Mouse (Mus musculus): ENCODE measurements around the gene Prep. TPM values are rescaled to one million over a fixed set of nuclear protein-coding genes. Genes with fewer than 3 reads are reported as not detected.

Prep gene
- polyA plus RNA-seq, 1 experiment from 2014 or later = 26.3 TPM

GRCm38 (mm10) chr10:45116832-45117231, 49.8 kb downstream of the Prep start:
- no peak overlapping the region for H3K9ac ChIP-seq (ENCODE audit: low read length)
- no peaks in the 10 kb centered on the region for H3K27me3 ChIP-seq (ENCODE audit: control insufficient read depth, insufficient read depth, low read length)
- H3K27ac ChIP-seq (ENCODE audit: low read length) = no peak overlapping the region
- H3K4me2 ChIP-seq (ENCODE audit: low read depth, low read length) = no peak overlapping the region
- peaks cover 3% of the 10 kb centered on the region; the same call in 1 of the 2 replicates for H3K9me3 ChIP-seq (replicated peaks; ENCODE audit: control insufficient read depth, low read length)
- H3K4me1 ChIP-seq (ENCODE audit: control insufficient read depth, insufficient read depth, low read length) = peaks cover 5% of the 10 kb centered on the region; the same call in 1 of the 2 replicates
- H3K36me3 ChIP-seq (ENCODE audit: control insufficient read depth, insufficient read depth) = peaks cover 44% of the 10 kb centered on the region
- no peak for ATAC-seq (replicated peaks; ENCODE audit: extremely low read depth, insufficient read depth, low FRiP score)
- 92% methylated on average over 5 of the region's 5 CpGs for WGBS
- no peak overlapping the region for H3K4me3 ChIP-seq (ENCODE audit: low read length)

GRCm38 (mm10) chr10:45118389-45118788, 51.4 kb downstream of the Prep start:
- WGBS = 90% methylated on average over 8 of the region's 8 CpGs
- ATAC-seq (replicated peaks; ENCODE audit: extremely low read depth, insufficient read depth, low FRiP score) = no peak
- Histone ChIP-seq H3K9ac (ENCODE audit: low read length) (no peak overlapping the region), H3K27me3 (ENCODE audit: control insufficient read depth, insufficient read depth, low read length) (no peaks in the 10 kb centered on the region), H3K27ac (ENCODE audit: low read length) (no peak overlapping the region), H3K9me3 (replicated peaks; ENCODE audit: control insufficient read depth, low read length) (peaks cover 3% of the 10 kb centered on the region; the same call in 1 of the 2 replicates), H3K36me3 (ENCODE audit: control insufficient read depth, insufficient read depth) (peaks cover 41% of the 10 kb centered on the region), H3K4me1 (ENCODE audit: control insufficient read depth, insufficient read depth, low read length) (peaks cover 16% of the 10 kb centered on the region), H3K4me2 (ENCODE audit: low read depth, low read length) (no peak overlapping the region), H3K4me3 (ENCODE audit: low read length) (no peak overlapping the region)

GRCm38 (mm10) chr10:45121637-45122036, 54.6 kb downstream of the Prep start:
- no peak overlapping the region for H3K9ac ChIP-seq (ENCODE audit: low read length)
- peaks cover 34% of the 10 kb centered on the region for H3K4me1 ChIP-seq (ENCODE audit: control insufficient read depth, insufficient read depth, low read length)
- H3K36me3 ChIP-seq (ENCODE audit: control insufficient read depth, insufficient read depth) = peaks cover 36% of the 10 kb centered on the region
- 92% methylated on average over 3 of the region's 3 CpGs for WGBS
- no peak overlapping the region for H3K4me2 ChIP-seq (ENCODE audit: low read depth, low read length)
- no peak overlapping the region for H3K27ac ChIP-seq (ENCODE audit: low read length)
- no peak overlapping the region for H3K4me3 ChIP-seq (ENCODE audit: low read length)
- H3K27me3 ChIP-seq (ENCODE audit: control insufficient read depth, insufficient read depth, low read length) = no peaks in the 10 kb centered on the region
- ATAC-seq (replicated peaks; ENCODE audit: extremely low read depth, insufficient read depth, low FRiP score) = no peak
- H3K9me3 ChIP-seq (replicated peaks; ENCODE audit: control insufficient read depth, low read length) = no peaks in the 10 kb centered on the region

- Histone ChIP-seq H3K4me1 (ENCODE audit: control insufficient read depth, insufficient read depth, low read length) (peaks cover 33% of the 10 kb centered on the region), H3K9ac (ENCODE audit: low read length) (peak overlapping the region; percentile 37), H3K27me3 (ENCODE audit: control insufficient read depth, insufficient read depth, low read length) (no peaks in the 10 kb centered on the region), H3K36me3 (ENCODE audit: control insufficient read depth, insufficient read depth) (peaks cover 40% of the 10 kb centered on the region), H3K4me2 (ENCODE audit: low read depth, low read length) (no peak overlapping the region), H3K4me3 (ENCODE audit: low read length) (no peak overlapping the region), H3K27ac (ENCODE audit: low read length) (peak overlapping the region; percentile 80), H3K9me3 (replicated peaks; ENCODE audit: control insufficient read depth, low read length) (no peaks in the 10 kb centered on the region)
- WGBS = 42% methylated on average over 5 of the region's 5 CpGs
- ATAC-seq (replicated peaks; ENCODE audit: extremely low read depth, insufficient read depth, low FRiP score) = no peak
Measured at GRCm38 (mm10) chr10:45122476-45122875, 55.5 kb downstream of the Prep start.

- peak overlapping the region; percentile 80 for H3K27ac ChIP-seq (ENCODE audit: low read length)
- H3K4me2 ChIP-seq (ENCODE audit: low read depth, low read length) = no peak overlapping the region
- H3K9ac ChIP-seq (ENCODE audit: low read length) = peak overlapping the region; percentile 37
- no peak overlapping the region for H3K4me3 ChIP-seq (ENCODE audit: low read length)
- peaks cover 30% of the 10 kb centered on the region for H3K4me1 ChIP-seq (ENCODE audit: control insufficient read depth, insufficient read depth, low read length)
- H3K9me3 ChIP-seq (replicated peaks; ENCODE audit: control insufficient read depth, low read length) = no peaks in the 10 kb centered on the region
- 36% methylated on average over 6 of the region's 6 CpGs for WGBS
- peaks cover 39% of the 10 kb centered on the region for H3K36me3 ChIP-seq (ENCODE audit: control insufficient read depth, insufficient read depth)
- peak; percentile 75 for ATAC-seq (replicated peaks; ENCODE audit: extremely low read depth, insufficient read depth, low FRiP score)
- H3K27me3 ChIP-seq (ENCODE audit: control insufficient read depth, insufficient read depth, low read length) = no peaks in the 10 kb centered on the region
Measured at GRCm38 (mm10) chr10:45123011-45123410, 56.0 kb downstream of the Prep start.

GRCm38 (mm10) chr10:45129105-45129504, 62.1 kb downstream of the Prep start:
- no peaks in the 10 kb centered on the region for H3K9me3 ChIP-seq (replicated peaks; ENCODE audit: control insufficient read depth, low read length)
- H3K4me3 ChIP-seq (ENCODE audit: low read length) = no peak overlapping the region
- H3K36me3 ChIP-seq (ENCODE audit: control insufficient read depth, insufficient read depth) = peaks cover 25% of the 10 kb centered on the region
- H3K4me2 ChIP-seq (ENCODE audit: low read depth, low read length) = peak overlapping the region; percentile 39; the same call in 1 of the 2 replicates
- H3K4me1 ChIP-seq (ENCODE audit: control insufficient read depth, insufficient read depth, low read length) = peaks cover 35% of the 10 kb centered on the region
- ATAC-seq (replicated peaks; ENCODE audit: extremely low read depth, insufficient read depth, low FRiP score) = 0 out of 2 replicates have a peak, but pooled peaks have one; percentile 18
- 52% methylated on average over 11 of the region's 11 CpGs for WGBS
- H3K27ac ChIP-seq (ENCODE audit: low read length) = peak overlapping the region; percentile 72
- 0 out of 2 replicates have a peak overlapping the region, but pooled peaks have one; percentile 28 for H3K9ac ChIP-seq (ENCODE audit: low read length)
- H3K27me3 ChIP-seq (ENCODE audit: control insufficient read depth, insufficient read depth, low read length) = no peaks in the 10 kb centered on the region

- Histone ChIP-seq H3K9ac (ENCODE audit: low read length) (no peak overlapping the region; the same call in 1 of the 2 replicates), H3K9me3 (replicated peaks; ENCODE audit: control insufficient read depth, low read length) (no peaks in the 10 kb centered on the region), H3K4me1 (ENCODE audit: control insufficient read depth, insufficient read depth, low read length) (peaks cover 35% of the 10 kb centered on the region), H3K27ac (ENCODE audit: low read length) (peak overlapping the region; percentile 72), H3K4me3 (ENCODE audit: low read length) (no peak overlapping the region), H3K36me3 (ENCODE audit: control insufficient read depth, insufficient read depth) (peaks cover 24% of the 10 kb centered on the region), H3K4me2 (ENCODE audit: low read depth, low read length) (no peak overlapping the region), H3K27me3 (ENCODE audit: control insufficient read depth, insufficient read depth, low read length) (no peaks in the 10 kb centered on the region)
- WGBS = 35% methylated on average over 6 of the region's 6 CpGs
- ATAC-seq (replicated peaks; ENCODE audit: extremely low read depth, insufficient read depth, low FRiP score) = peak; percentile 57
Measured at GRCm38 (mm10) chr10:45130004-45130403, 63.0 kb downstream of the Prep start.

GRCm38 (mm10) chr10:45132371-45132770, 65.4 kb downstream of the Prep start:
- Histone ChIP-seq H3K4me2 (ENCODE audit: low read depth, low read length) (no peak overlapping the region), H3K4me3 (ENCODE audit: low read length) (no peak overlapping the region), H3K27me3 (ENCODE audit: control insufficient read depth, insufficient read depth, low read length) (no peaks in the 10 kb centered on the region), H3K4me1 (ENCODE audit: control insufficient read depth, insufficient read depth, low read length) (peaks cover 36% of the 10 kb centered on the region), H3K9me3 (replicated peaks; ENCODE audit: control insufficient read depth, low read length) (no peaks in the 10 kb centered on the region), H3K27ac (ENCODE audit: low read length) (no peak overlapping the region), H3K36me3 (ENCODE audit: control insufficient read depth, insufficient read depth) (peaks cover 14% of the 10 kb centered on the region), H3K9ac (ENCODE audit: low read length) (no peak overlapping the region)
- WGBS = 65% methylated on average over 4 of the region's 4 CpGs
- no peak for ATAC-seq (replicated peaks; ENCODE audit: extremely low read depth, insufficient read depth, low FRiP score)

- no peak for ATAC-seq (replicated peaks; ENCODE audit: extremely low read depth, insufficient read depth, low FRiP score)
- peaks cover 6% of the 10 kb centered on the region; the same call in 1 of the 2 replicates for H3K36me3 ChIP-seq (ENCODE audit: control insufficient read depth, insufficient read depth)
- H3K4me1 ChIP-seq (ENCODE audit: control insufficient read depth, insufficient read depth, low read length) = peaks cover 27% of the 10 kb centered on the region
- H3K27ac ChIP-seq (ENCODE audit: low read length) = peak overlapping the region; percentile 56
- 76% methylated on average over 7 of the region's 7 CpGs for WGBS
- no peak overlapping the region for H3K9ac ChIP-seq (ENCODE audit: low read length)
- no peaks in the 10 kb centered on the region for H3K27me3 ChIP-seq (ENCODE audit: control insufficient read depth, insufficient read depth, low read length)
- H3K4me2 ChIP-seq (ENCODE audit: low read depth, low read length) = no peak overlapping the region
- H3K4me3 ChIP-seq (ENCODE audit: low read length) = no peak overlapping the region
- H3K9me3 ChIP-seq (replicated peaks; ENCODE audit: control insufficient read depth, low read length) = no peaks in the 10 kb centered on the region
Measured at GRCm38 (mm10) chr10:45136806-45137205, 69.8 kb downstream of the Prep start.
